Mouse (Mus musculus) left cerebral cortex, adult 6 months (tissue): ENCODE measurements around the gene Mtmr1. TPM values are rescaled to one million over a fixed set of nuclear protein-coding genes. Genes with fewer than 3 reads are reported as not detected.

Experiments
- long read RNA-seq, 2 experiments: library from polyadenylated mRNA; unstranded; transcript quantifications; one replicate each; pipeline ENCODE4 v2.0.0; 2019 to 2020
- polyA plus RNA-seq: library from polyadenylated mRNA; unstranded; fragments of <200 nt; fragmentation: Nextera tagmentation; gene quantifications from 2 replicates; pipeline ENCODE4 v1.2.3, GENCODE M21; 2021

Mtmr1 gene
- polyA plus RNA-seq: 3.9 and 12.0 TPM in 2 replicates
- long read RNA-seq, experiment 1, partial matches to known transcripts: 10 of 18 reads
- long read RNA-seq, experiment 1, other reads (novel, unspliced or antisense): 8 of 18 reads
- long read RNA-seq, experiment 2, partial matches to known transcripts: 3 of 15 reads
- long read RNA-seq, experiment 2, other reads (novel, unspliced or antisense): 12 of 15 reads

GRCm38 (mm10) chrX:71364554-71364991 lies at the start of gene Mtmr1:
Gene Mtmr1 (plus strand): TSS chrX:71364760.

Other genes with a start within 250 kb of the Mtmr1 start
- gene Mtm1, start 154.0 kb upstream of the Mtmr1 start, polyA plus RNA-seq: 3.8 and 5.1 TPM in 2 replicates
- 42.2 and 49.4 TPM in 2 replicates for gene Cd99l2, start 128.1 kb downstream of the Mtmr1 start, polyA plus RNA-seq
- gene Hmgb3, start 191.2 kb downstream of the Mtmr1 start, polyA plus RNA-seq: 29.1 and 30.0 TPM in 2 replicates